Mouse (Mus musculus): ENCODE measurements at regions not wholly inside any gene's neighbourhood (a gene's known extent, or its start where the extent isn't known, plus 50 kb on each side); places are given as distances from the start of the nearest gene placed in this dataset.

DNA sequence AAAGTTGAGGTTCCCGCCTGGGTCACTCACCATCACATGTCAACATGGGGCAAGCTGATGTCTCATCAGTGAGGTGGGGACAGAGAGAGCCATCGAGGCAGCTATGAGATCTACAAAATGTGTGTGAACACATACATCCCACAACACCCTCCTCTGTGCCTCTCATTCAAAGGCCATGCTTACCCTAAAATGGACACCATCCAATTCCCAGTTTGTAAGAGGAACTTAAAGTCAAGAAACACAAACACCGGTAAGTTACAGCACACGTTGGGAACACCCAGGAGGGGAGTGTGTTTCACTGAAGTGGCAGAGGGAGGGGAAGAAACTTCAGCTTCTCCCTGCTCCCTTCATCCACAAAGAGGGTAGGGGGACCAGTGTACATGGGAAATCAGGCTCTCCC lies 121.4 kb upstream of the Klf14 start:
- TF ChIP-seq CTCF (IDR thresholded peaks at IDR 0.05; ENCODE audit: control insufficient read depth, insufficient read depth, insufficient read length): no peak
- TF ChIP-seq MAX (IDR thresholded peaks at IDR 0.05): no peak
- TF ChIP-seq USF1 (IDR thresholded peaks at IDR 0.05; ENCODE audit: low read depth): no peak

Measured in C2C12 (cell line).